Mouse (Mus musculus) left cerebral cortex, adult 11 months (tissue): ENCODE data around the gene Stat2.
A peak's percentile ranks its signal among the peaks of the same experiment; 100 is the strongest.
"Not testable (repeated sequence)": the region's sequence is repeated elsewhere in the genome, so short reads cannot be mapped to it uniquely, and the experiment has no call there.

Experiments used
- DNase-seq: peaks from one replicate; pipeline ENCODE4 v3.0.0; 2022; ENCODE audit warnings: low spot score

Stat2 gene

GRCm38 (mm10) chr10:128298243-128298642, 27.9 kb downstream of the Stat2 start:
- DNase-seq = no peak

DNA sequence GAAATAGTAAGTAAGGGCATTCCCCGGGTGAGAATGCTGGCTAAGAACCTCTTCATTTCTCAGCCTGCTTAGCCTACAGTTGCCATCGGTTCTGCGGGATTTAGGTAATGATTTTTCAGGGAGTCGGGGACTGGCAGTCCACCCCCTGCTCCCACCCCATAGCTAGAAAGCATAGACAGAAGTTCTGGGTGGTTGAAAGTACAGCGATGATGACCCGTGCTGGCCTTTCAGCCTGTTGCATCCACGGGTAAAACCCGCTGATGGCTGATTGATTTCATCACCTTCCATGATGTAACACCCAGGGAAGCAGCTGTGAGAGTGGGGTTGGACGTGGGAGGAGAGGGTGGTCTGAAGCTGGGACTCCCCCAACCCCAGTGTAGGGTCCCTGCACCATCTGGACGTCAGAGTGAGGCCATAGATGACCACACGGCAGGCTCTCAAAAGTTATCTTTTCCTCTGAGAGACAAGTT, 28.4 kb downstream of the Stat2 start, which contains the start of gene Il23a:
TSS of gene Il23a (minus strand) at position 51 of the 470 bp plus-strand sequence.
- no peak for DNase-seq

GRCm38 (mm10) chr10:128302357-128302756, 32.0 kb downstream of the Stat2 start:
- no peak for DNase-seq

DNA sequence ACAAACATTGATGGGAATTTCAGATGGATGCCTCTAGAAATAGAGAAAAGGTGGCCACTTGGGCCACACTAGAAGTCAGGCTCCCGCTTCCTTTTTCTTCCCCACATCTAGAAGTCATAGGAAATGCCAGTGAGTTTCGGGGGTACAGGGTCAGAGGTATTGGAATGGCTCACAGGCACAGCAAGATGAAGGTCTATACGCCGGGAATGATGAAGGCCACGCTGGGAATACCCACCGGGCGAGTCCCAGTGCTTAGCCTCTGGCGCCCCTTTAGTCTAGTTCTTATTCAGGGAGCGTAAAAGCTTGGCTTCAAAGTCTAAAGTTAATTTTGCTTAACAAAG, 32.4 kb downstream of the Stat2 start:
- no peak for DNase-seq

DNA sequence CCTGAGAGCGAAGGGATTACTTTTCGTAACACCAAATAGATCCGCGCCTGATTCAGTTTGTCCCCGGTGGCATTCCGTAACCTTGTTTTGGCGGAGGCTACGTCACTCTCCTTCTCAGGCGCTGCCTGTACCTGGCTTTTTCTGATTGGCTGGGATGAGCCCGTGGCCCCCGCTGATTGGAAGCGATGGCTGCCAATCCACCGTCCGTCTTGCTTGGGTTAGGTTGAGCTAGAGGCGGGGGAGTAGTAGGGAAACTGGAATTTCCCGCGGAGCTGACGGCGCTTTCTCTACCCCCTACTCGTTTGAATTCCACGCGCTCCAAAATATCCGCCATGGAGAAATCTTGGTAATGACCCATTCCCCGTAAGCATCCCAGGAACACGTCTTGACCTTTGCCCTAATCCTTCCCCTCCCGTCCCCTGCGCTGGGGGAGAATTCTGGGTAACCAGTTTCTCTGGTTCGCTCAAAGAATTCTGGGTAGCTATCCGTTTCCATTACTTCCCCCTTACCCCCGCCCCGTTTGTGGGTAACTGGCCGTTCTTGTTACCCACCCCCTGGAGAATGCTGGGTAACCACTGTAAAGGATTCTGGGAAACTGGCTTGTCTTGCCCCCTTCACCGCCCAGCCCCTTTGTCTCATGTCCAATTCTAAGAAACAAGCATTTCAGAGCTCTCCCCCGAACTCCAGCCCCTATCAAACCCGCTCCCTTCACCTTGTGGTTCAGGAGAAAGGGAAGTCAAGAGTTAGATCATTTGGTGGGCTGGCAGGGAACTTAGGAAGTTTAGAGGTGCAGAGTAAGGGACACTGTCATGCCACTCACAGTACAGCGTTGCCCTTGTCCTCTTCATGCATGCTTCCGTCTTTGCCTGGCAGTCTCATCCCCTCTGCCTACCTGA, 33.0 kb downstream of the Stat2 start, which contains the start of gene Pan2:
TSS of gene Pan2 (plus strand) at position 210 of the 896 bp plus-strand sequence.
- peak; percentile 97 for DNase-seq

GRCm38 (mm10) chr10:128309654-128310053, 39.3 kb downstream of the Stat2 start:
- no peak for DNase-seq

DNA sequence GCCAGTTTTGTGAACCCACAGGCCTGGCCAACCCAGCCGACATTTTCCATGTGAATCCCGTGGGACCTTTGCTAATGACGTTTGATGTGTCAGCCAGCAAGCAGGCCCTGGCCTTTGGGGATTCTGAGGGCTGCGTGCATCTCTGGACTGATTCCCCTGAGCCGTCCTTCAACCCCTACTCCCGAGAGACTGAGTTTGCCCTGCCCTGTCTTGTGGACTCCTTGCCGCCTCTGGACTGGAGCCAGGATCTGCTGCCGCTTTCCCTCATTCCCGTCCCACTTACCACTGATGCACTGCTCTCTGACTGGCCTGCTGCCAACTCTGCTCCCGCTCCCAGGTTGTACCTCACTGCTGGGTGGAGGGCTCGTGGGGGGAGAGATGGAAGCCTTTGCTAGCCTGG, 39.8 kb downstream of the Stat2 start:
- no peak for DNase-seq

DNA sequence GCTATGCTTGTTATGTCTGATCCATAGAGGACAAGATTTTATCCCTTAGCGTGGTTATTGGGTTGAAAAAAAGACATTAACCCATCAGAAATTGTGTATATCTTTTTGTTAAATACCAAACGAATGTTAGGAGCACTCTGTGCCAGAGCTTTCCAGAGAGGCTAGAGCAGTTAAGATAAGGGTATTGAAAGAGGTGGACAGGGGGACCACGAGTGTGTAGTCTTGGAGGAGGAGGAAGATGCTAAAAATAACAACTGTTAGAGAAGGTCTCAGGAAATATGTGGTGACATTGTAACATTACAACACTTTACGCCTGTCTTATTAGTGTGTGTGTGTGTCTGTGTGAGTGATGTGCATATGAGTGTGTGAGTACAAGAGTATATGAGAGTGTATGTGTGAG, 40.5 kb downstream of the Stat2 start:
- no peak for DNase-seq

- no peak for DNase-seq
Measured at GRCm38 (mm10) chr10:128315578-128315977, 45.2 kb downstream of the Stat2 start.

DNA sequence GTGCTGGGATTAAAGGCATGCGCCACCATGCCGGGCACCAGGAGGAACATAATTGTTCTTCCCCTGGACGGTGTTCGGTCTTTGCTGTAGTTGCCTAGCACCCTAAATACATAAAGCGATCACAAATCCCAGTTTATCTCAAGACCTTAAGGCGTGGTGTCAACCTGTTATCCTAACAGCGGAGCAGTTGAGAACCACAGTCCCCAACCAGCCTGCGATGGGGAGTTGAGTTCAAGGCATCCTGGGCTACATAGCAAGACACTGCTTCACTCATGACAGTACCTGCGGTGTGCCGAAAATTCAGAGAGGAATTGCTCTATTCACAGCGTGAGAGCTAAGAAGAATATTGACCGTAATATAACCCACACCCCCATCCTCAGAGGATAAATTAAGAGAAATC, 51.3 kb downstream of the Stat2 start:
- no peak for DNase-seq

DNA sequence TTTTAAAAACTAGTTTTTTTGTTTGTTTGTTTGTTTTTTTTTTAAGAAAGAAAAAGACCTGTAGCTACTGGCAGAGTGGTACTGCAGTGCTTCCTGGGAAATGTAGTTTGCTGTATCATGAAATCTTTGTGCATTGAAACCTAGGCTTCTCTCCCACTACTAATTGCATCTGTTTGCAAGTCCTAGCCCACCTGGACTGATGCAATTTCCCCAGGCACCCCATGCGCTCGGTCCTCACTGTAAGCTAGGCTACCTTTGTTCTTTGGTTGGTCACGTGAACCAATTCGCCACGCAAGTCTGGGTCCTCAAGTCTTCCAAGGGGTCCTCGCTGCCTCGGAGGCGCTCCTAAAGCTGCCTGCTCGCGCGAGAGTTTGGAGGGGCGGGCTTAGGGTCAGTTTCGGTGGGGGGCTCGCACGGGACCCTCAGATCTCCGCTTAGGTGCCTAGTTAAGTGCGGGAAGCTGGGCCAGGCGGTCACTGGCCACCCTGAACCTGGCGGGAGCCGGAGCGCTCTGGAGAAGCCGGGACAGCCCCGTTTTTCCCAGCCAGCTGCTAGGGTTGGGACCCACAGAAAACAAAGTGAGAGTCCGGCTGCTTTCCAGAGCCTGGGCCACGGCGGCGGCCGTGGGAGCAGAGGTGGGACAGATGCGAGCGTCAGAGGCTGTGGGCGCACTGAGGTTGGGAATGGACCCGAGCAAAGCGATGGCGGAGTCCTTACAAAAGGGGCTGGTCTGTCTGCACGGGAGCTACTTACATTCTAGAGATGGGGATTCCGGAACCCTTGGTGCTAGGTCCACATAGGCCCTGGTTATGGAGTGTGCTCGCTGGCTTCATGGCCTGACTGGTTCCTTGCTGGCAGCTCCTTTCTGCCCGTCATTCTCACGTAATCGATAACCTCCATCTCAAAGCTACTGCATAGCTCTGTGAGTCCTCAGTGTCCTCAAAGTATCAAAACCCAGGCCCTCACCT, 52.1 kb downstream of the Stat2 start, which contains the start of gene Cnpy2:
TSS of gene Cnpy2 (plus strand) at position 319 of the 968 bp plus-strand sequence.
- DNase-seq = peak; percentile 24

- DNase-seq = no peak
Measured at GRCm38 (mm10) chr10:128323516-128323915, 53.2 kb downstream of the Stat2 start.

DNA sequence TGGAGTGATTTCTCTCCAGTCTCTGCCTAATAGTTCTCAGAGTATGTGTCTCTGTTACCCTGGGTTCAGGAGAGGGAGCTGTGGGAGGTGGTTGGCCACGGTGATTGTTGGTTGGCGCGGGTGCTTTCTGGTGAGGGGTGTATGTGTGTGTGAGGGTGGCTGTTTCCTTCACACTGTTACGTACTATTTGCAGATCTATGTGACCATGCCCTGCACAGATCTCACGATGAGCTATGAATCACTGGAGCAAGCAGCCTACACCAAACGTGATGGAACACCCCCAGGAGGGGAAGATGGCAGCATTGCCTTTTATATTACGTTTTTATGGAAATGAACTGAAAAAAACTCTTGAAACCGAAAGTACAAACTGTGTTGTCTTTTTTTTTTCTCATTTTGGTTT, 56.5 kb downstream of the Stat2 start:
- DNase-seq = no peak

GRCm38 (mm10) chr10:128327610-128328009, 57.3 kb downstream of the Stat2 start:
- no peak for DNase-seq

DNA sequence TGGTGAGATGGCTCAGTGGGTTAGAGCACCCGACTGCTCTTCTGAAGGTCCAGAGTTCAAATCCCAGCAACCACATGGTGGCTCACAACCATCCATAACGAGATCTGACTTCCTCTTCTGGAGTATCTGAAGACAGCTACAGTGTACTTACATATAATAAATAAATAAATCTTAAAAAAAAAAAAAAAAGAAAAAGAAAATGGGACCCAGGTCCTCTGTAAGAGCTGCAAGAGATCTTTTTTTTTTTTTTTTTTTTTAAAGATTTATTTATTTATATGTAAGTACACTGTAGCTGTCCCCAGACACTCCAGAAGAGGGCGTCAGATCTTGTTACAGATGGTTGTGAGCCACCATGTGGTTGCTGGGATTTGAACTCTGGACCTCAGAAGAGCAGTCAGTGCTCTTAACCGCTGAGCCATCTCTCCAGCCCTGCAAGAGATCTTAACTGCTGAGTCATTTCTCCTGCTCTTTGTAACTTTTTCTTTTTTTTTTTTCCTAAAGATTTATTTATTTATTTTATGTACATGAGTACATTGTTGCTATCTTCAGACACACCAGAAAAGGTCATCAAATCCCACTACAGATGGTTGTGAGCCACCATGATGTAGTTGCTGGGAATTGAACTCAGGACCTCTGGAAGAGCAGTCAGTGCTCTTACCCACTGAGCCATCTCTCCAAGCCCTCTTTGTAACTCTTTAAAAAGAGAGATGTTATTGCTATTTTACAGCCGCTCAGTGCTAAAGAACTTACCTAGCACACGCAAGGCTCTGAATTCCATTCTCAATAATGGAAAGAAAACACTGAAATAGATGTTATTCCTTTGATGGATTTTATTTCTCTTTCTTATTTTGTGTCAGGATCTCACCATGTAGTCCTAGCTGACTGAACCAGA, 62.2 kb downstream of the Stat2 start:
- DNase-seq = not testable (repeated sequence)

DNA sequence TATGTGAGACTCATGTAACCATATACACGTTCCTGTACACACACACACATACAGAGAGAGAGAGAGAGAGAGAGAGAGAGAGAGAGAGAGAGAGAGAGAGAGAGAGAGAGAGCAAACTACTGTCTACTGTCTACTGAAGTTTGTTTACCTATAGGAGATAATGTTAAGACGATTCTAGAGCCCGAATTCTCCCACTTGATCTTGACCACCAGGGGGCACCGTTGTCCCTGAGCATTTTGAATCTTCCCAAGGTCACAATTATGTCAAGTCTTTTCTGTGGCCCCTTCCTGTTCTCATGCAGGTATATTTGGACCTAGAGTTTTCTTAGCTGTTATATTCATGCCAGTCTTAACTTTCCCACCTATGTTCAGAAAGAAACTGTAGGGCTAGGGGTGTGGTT, 65.2 kb downstream of the Stat2 start:
- DNase-seq = no peak

DNA sequence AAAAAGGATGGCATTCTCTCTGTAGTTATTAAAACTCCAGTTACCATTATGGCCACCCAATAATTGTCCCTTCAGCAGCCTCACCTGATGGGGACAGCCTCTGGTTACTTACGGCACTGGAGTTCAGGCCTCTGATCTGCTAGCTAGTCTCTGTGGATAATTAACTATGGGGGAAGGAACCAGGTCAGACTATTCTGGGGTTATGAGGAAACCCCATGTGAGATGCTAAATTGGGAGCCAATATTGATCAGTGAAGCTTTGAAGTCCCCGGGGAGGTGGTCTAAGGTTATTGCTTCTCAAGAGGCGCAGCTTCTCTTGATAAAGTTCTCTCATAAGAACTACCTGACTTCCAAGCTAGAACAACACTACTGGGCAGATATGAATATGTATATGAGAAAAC, 65.8 kb downstream of the Stat2 start:
- no peak for DNase-seq

GRCm38 (mm10) chr10:128336597-128336996, 66.2 kb downstream of the Stat2 start:
- DNase-seq = no peak

DNA sequence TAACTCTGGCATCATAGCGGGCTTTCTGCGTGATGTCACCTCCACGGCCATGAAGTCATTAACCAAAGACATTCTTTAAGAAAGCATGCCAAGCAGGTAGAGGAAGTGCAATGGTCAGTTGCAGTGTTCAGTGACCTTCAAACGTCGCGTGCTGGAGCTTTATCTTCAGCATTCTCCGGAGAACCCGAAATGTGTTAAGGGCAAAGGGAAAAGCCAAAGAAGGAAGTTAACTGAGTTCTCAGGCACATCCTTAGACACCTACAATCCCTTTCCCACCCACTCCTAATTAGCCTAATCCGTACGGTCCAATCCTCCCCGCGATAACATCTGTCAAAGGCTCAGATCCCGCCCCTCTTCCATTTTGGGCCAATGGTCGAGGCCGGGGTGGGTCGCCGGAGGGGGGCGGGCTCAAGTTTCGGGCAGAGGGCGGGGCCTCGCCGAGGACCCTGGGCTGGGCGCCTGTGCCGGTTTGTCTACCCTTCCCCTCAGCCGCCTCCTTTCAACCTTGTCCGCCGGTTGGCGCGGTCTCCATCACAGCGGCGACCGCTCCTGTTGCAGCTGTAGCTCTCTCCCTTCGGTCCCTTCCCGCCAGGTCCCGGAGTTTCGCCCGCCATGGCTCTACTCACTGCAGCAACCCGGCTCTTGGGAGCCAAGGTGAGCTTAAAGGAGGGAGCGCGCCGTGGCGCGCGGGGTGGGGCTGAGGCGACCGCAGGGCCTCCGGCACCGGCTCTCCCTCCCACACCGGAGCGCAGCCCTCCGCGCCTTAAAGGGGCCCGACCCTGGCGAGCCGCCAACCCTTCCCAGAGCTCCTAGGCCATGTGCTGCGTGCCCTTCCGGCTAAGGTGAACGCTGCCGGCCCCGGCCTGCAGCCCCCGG, 67.2 kb downstream of the Stat2 start, which contains the start of gene Cs:
TSS of gene Cs (plus strand) at position 429 of the 876 bp plus-strand sequence.
- peak; percentile 79 for DNase-seq

- no peak for DNase-seq
Measured at GRCm38 (mm10) chr10:128338415-128338814, 68.1 kb downstream of the Stat2 start.
